Mouse (Mus musculus) splenic B cell, adult 2 months (primary cell): ENCODE data around the gene Vstm5.

ENCODE experiments used
- DNase-seq: peaks from one replicate; pipeline ENCODE4 v3.0.0-alpha.2; 2011; ENCODE audit warnings: low read depth, low spot score
- H3K27me3 ChIP-seq: 2 replicates; pipeline ENCODE4 v1.6.1; 2012; ENCODE audit warnings: mild to moderate bottlenecking, low read length, moderate library complexity, mixed read lengths; ENCODE audit not compliant: control insufficient read depth, poor library complexity, insufficient read depth, severe bottlenecking
- H3K36me3 ChIP-seq: 2 replicates; pipeline ENCODE4 v1.6.1; 2012; ENCODE audit warnings: mild to moderate bottlenecking, low read length, moderate library complexity, mixed read lengths; ENCODE audit not compliant: control insufficient read depth, poor library complexity, insufficient read depth, severe bottlenecking

Gene Vstm5

GRCm38 (mm10) chr9:15241596-15241939 lies 2.7 kb downstream of the Vstm5 start:
- Histone ChIP-seq H3K36me3 (no peaks in the 10 kb centered on the region), H3K27me3 (no peaks in the 10 kb centered on the region)
- peak; percentile 19 for DNase-seq

- Histone ChIP-seq H3K36me3 (no peaks in the 10 kb centered on the region), H3K27me3 (no peaks in the 10 kb centered on the region)
- DNase-seq, result no peak
Measured at GRCm38 (mm10) chr9:15242130-15242529, 3.3 kb downstream of the Vstm5 start.

- no peak for DNase-seq
- no peaks in the 10 kb centered on the region for H3K27me3 ChIP-seq
- no peaks in the 10 kb centered on the region for H3K36me3 ChIP-seq
Measured at GRCm38 (mm10) chr9:15245319-15246075, 6.7 kb downstream of the Vstm5 start.

- H3K36me3 ChIP-seq, result no peaks in the 10 kb centered on the region
- H3K27me3 ChIP-seq, result 0 out of 2 replicates have a peak, but pooled peaks cover 3% of the 10 kb centered on the region
- DNase-seq, result peak; percentile 2
Measured at GRCm38 (mm10) chr9:15250376-15250775, 11.5 kb downstream of the Vstm5 start.

DNA sequence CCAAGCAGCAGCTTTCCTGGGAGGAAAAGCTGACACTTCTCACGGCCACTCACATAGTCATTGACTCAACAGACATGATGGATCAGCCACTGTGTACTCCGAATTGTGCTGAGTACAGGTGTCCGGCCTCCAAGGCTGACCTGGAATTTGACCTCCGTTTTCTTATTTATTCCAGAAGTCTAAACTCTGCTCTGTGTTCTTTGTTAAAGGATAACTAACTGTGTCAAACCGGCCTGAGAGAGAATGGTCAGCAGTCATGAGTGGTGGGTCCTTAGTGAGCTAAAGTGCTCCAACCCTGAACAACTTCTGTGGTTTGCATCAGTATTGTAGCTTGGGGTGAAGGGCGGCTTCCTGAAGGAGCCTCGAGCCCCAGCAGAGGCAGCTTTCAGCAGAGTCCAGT lies 13.4 kb downstream of the Vstm5 start:
- Histone ChIP-seq H3K27me3 (0 out of 2 replicates have a peak, but pooled peaks cover 3% of the 10 kb centered on the region), H3K36me3 (no peaks in the 10 kb centered on the region)
- DNase-seq, result no peak

GRCm38 (mm10) chr9:15254501-15254900 lies 15.7 kb downstream of the Vstm5 start:
- Histone ChIP-seq H3K36me3 (no peaks in the 10 kb centered on the region), H3K27me3 (0 out of 2 replicates have a peak, but pooled peaks cover 3% of the 10 kb centered on the region)
- DNase-seq, result no peak

DNA sequence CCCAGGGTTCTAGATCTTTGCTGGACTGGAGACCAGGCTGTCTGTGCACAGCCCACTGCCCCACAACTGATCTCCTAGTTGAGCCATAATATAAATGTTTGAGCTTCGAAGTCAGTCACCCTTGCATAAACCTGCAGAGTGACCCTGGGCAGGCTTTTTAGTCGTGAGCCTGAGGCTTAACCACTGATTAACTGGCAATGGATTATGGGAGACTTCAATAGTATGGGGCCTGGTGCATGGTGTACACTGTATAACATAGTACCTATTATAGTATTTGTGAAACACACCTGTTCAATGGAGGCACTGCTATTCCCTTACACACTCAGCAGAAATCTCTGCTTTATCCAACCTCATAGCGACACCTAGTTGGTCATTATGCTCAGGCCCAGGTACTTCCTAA lies 17.4 kb downstream of the Vstm5 start:
- DNase-seq, result no peak
- Histone ChIP-seq H3K36me3 (no peaks in the 10 kb centered on the region), H3K27me3 (0 out of 2 replicates have a peak, but pooled peaks cover 3% of the 10 kb centered on the region)

GRCm38 (mm10) chr9:15261980-15262379 lies 23.1 kb downstream of the Vstm5 start:
- no peaks in the 10 kb centered on the region for H3K27me3 ChIP-seq
- DNase-seq, result no peak
- peaks cover 11% of the 10 kb centered on the region; the same call in 1 of the 2 replicates for H3K36me3 ChIP-seq

DNA sequence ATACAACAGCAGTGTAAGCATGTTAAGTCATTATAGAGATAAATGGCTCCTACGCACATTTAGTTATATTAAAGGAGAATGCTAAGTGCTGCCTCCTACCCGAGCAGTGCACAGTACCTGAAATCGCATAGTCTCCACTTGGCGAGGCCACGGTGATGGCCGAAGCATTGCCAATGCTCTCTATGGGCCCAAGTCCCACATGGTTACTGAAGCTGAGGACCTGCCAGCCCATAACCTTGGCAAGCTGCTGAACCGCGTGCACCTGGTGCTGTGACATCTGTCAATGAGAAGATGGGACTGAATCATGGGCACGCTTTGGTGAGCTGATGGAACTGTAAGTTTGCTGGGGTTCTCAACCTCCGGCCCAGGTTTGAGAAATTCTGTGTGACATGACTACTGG lies 24.6 kb downstream of the Vstm5 start:
- H3K36me3 ChIP-seq, result peaks cover 13% of the 10 kb centered on the region; the same call in 1 of the 2 replicates
- H3K27me3 ChIP-seq, result no peaks in the 10 kb centered on the region
- no peak for DNase-seq

DNA sequence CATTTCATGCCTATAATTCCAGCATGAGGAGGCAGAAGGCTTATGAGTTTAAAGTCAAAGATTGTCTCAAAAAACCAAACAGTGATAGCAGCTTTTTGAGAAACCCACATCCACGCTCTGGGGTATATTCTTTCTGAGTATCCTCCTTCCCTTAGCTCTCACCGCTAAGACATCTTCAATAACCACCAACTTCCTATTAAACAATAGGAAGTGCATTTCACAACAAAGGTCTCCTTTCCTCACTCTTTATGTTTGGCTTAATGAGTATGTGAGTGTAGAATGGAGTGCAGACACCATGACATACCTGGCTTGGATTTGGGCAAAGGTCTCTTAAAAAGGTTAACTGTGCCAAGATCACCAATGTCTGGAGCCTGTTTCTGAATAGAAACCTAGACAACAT lies 35.1 kb downstream of the Vstm5 start:
- no peak for DNase-seq
- H3K27me3 ChIP-seq, result no peaks in the 10 kb centered on the region
- H3K36me3 ChIP-seq, result peaks cover 28% of the 10 kb centered on the region

- H3K36me3 ChIP-seq, result peaks cover 21% of the 10 kb centered on the region
- no peak for DNase-seq
- H3K27me3 ChIP-seq, result no peaks in the 10 kb centered on the region
Measured at GRCm38 (mm10) chr9:15276855-15277254, 38.0 kb downstream of the Vstm5 start.

- Histone ChIP-seq H3K27me3 (no peaks in the 10 kb centered on the region), H3K36me3 (peaks cover 16% of the 10 kb centered on the region)
- no peak for DNase-seq
Measured at GRCm38 (mm10) chr9:15278343-15278742, 39.5 kb downstream of the Vstm5 start.

DNA sequence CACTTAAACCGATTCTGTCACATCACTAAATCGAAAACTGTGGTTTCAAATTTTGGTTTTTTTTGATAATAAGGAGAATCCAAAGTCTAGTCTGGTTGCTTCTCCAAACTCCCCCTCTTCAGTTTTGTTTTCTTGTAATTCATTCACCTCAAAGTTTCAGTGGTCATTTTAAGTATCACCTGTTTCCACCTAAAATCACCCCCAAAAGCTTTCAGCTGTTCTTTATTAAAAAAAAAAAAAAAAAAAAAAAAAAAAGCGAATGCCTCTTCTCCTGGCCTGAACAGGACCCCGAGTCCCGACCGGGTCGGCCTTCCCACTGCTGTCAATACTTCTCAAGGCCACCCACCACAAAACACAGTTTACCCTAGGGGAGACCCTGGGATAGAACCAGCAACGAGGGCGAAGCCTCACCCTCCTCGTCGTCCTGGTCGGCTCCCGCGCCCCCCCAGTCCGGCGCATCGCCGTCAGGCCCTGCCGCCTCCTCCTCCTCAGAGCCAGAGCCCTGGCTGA lies 40.3 kb downstream of the Vstm5 start:
- peaks cover 8% of the 10 kb centered on the region for H3K36me3 ChIP-seq
- no peaks in the 10 kb centered on the region for H3K27me3 ChIP-seq
- no peak for DNase-seq

- Histone ChIP-seq H3K36me3 (peaks cover 7% of the 10 kb centered on the region), H3K27me3 (no peaks in the 10 kb centered on the region)
- DNase-seq, result peak; percentile 95
Measured at GRCm38 (mm10) chr9:15279649-15280490, 41.0 kb downstream of the Vstm5 start, which contains the start of gene Med17. TSS of gene Med17 (minus strand) at chr9:15279931.

- no peak for DNase-seq
- H3K36me3 ChIP-seq, result peaks cover 5% of the 10 kb centered on the region; the same call in 1 of the 2 replicates
- no peaks in the 10 kb centered on the region for H3K27me3 ChIP-seq
Measured at GRCm38 (mm10) chr9:15280491-15280879, 41.6 kb downstream of the Vstm5 start.
